Mouse (Mus musculus) hindbrain, embryonic 11.5 days (tissue): ENCODE measurements around the gene Kctd6. TPM values are rescaled to one million over a fixed set of nuclear protein-coding genes. Genes with fewer than 3 reads are reported as not detected.
A peak's percentile ranks its signal among the peaks of the same experiment; 100 is the strongest.

Experiments used
- ATAC-seq: fragments of 200-750 bp; cut with Nextera tagmentation; 2 replicates; pipeline ENCODE4 v1.8.0; 2017; ENCODE audit warnings: mild to moderate bottlenecking, moderate TSS enrichment, moderate library complexity; ENCODE audit not compliant: low FRiP score
- DNase-seq: peaks from one replicate; pipeline ENCODE4 v3.0.0-alpha.2; 2015; ENCODE audit warnings: low spot score
- H3K27ac ChIP-seq: fragments of 300-500 bp; sonication (generic); 2 replicates; pipeline ENCODE4 v1.5.1; 2014; ENCODE audit warnings: mild to moderate bottlenecking, low read depth, low read length
- H3K27me3 ChIP-seq: fragments of 300-500 bp; sonication (generic); 2 replicates; pipeline ENCODE4 v1.6.1; 2014; ENCODE audit warnings: mild to moderate bottlenecking, low read length, moderate library complexity, mixed read lengths; ENCODE audit not compliant: control insufficient read depth, insufficient read depth
- H3K36me3 ChIP-seq: fragments of 300-500 bp; sonication (generic); 2 replicates; pipeline ENCODE4 v1.6.1; 2014; ENCODE audit warnings: mild to moderate bottlenecking, low read length, moderate library complexity, mixed read lengths; ENCODE audit not compliant: control insufficient read depth, insufficient read depth
- H3K4me1 ChIP-seq: fragments of 300-500 bp; sonication (generic); replicated peaks from 2 replicates; pipeline ENCODE4 v1.6.1; 2014; ENCODE audit warnings: low read length, mixed read lengths; ENCODE audit not compliant: control insufficient read depth, insufficient read depth
- H3K4me2 ChIP-seq: fragments of 300-500 bp; sonication (generic); replicated peaks from 2 replicates; pipeline ENCODE4 v1.6.1; 2014; ENCODE audit warnings: mild to moderate bottlenecking, low read depth, low read length
- H3K4me3 ChIP-seq: fragments of 300-500 bp; sonication (generic); 2 replicates; pipeline ENCODE4 v1.5.1; 2014; ENCODE audit warnings: low read depth, low read length
- H3K9ac ChIP-seq: fragments of 300-500 bp; sonication (generic); 2 replicates; pipeline ENCODE4 v1.6.1; 2014; ENCODE audit warnings: low read depth, low read length
- H3K9me3 ChIP-seq: fragments of 300-500 bp; sonication (generic); 2 replicates; pipeline ENCODE4 v1.6.1; 2016; ENCODE audit warnings: low read length; ENCODE audit not compliant: control insufficient read depth
- WGBS: fragments of 180-500 bp; shearing (Covaris S2); extraction: QIAGEN DNeasy Blood & Tissue Kit; methylation state at CpG from one replicate; pipeline ENCODE4 v1.1.7; 2014; 5-methylcytosine and 5-hydroxymethylcytosine counted together
- polyA plus RNA-seq: library from polyadenylated mRNA; unstranded; fragments of >200 nt; fragmentation: Nextera tagmentation; extraction: Ambion mirVana; gene quantifications from 2 replicates; pipeline ENCODE4 v1.2.1, GENCODE M21; 2014

Kctd6 gene
- polyA plus RNA-seq, 1 experiment from 2014 or later, result 8.2 TPM

DNA sequence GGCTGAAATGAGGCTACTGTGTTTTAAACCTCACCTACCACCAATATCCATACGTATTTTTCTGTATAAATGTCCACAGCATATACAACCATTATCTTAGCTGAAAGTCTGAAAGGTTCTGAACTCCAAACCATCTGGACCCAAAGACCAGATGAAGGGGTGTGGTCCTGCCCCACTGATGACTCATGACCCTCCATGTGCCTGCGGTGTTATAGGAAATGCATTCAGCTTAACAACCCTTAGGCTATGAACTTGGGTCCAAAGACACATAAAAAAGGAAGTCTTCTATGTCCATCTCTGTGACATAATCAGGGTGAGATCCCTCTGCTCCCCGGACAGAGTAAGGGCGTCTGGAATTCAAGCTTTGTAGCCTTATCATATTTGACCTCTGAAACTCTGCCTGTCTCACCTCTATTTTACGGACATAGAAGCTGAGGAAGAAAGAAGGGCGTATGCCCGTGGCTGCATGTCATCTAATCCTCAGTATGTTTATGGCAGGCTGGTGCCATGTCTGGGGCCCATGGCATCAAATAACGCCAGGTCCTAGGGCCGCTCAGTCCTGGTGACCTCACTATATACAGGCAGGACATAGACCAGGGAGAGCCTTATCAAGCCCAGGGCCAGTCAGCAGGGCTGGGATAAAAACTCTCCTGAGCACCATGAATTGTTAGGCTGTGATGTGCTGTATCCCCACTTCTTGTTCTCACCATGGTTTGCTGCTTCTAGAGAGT, 36.4 kb downstream of the Kctd6 start:
- Histone ChIP-seq H3K9me3 (no peaks in the 10 kb centered on the region), H3K9ac (no peak overlapping the region), H3K27me3 (no peaks in the 10 kb centered on the region), H3K4me2 (no peak overlapping the region), H3K27ac (no peak overlapping the region), H3K36me3 (no peaks in the 10 kb centered on the region), H3K4me3 (no peak overlapping the region), H3K4me1 (no peaks in the 10 kb centered on the region)
- DNase-seq (no peak), ATAC-seq (no peak)
- WGBS, result 87% methylated on average over 9 of the region's 9 CpGs

DNA sequence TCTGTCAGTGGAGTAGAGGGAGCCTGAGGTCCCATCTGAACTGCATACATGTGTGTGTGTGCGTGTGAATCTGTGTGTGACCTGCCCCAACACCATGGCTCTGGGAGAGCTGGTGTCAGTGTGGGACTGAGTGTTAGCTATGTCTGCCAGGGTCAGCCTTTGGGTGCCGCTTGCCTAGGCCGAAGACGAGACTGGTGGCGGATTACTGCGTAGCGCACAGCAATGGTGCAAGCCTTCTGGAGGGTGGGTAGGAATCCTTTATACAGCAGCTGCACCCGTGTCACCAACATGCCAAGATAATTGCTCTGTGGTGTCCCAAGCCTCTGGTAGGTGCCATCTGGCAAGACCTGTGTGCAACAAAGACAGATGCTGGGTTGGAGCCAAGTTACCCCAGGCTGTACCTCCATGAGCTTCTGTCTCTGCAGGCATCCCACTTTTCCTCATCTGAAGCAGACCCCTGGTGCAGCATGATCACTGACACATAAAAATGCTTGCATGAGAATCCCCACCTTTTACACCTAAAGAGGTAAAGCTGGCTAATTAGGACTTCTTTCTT, 37.5 kb downstream of the Kctd6 start:
- H3K9ac ChIP-seq, result no peak overlapping the region
- H3K4me3 ChIP-seq, result no peak overlapping the region
- H3K36me3 ChIP-seq, result no peaks in the 10 kb centered on the region
- H3K27me3 ChIP-seq, result no peaks in the 10 kb centered on the region
- H3K4me1 ChIP-seq, result no peaks in the 10 kb centered on the region
- no peak for ATAC-seq
- no peak for DNase-seq
- no peaks in the 10 kb centered on the region for H3K9me3 ChIP-seq
- WGBS, result 94% methylated on average over 8 of the region's 8 CpGs
- no peak overlapping the region for H3K4me2 ChIP-seq
- H3K27ac ChIP-seq, result no peak overlapping the region

DNA sequence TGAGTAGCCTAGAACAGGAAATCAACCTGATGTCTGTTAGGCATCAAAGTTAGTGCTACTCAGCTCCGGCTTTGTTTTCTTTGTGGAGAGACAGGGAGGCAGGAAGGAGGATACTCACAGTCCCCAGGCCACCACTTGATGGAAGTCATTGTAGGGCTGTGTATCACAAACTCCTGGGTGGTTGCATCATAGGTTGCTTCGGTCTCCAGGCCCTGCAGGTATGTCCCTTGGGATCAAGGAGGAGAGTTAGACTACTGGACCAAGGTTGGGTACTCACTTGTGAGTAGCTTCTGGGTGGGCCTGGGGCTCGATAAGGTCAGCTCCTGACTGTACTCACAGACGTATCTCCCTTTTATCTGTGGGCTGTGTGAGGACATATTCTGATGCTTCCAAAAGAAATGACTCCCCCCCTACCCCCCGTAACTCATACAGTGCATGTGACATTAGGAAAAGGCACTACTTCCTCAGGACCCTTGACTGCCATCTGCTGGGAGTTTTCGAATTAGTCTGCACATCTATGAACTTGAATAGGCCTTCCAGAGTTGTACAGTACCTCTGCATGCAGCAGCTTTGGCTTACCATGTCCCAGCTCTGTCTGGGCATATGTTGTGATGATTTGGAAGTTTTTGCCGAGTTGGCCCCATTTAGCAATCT, 41.3 kb downstream of the Kctd6 start:
- no peak overlapping the region for H3K4me2 ChIP-seq
- H3K27me3 ChIP-seq, result no peaks in the 10 kb centered on the region
- no peaks in the 10 kb centered on the region for H3K36me3 ChIP-seq
- ATAC-seq (peak; percentile 22; the same call in 1 of the 2 replicates), DNase-seq (peak; percentile 62)
- 74% methylated on average over 7 of the region's 7 CpGs for WGBS
- H3K4me3 ChIP-seq, result no peak overlapping the region
- no peak overlapping the region for H3K27ac ChIP-seq
- no peaks in the 10 kb centered on the region for H3K9me3 ChIP-seq
- H3K9ac ChIP-seq, result no peak overlapping the region
- no peaks in the 10 kb centered on the region for H3K4me1 ChIP-seq

DNA sequence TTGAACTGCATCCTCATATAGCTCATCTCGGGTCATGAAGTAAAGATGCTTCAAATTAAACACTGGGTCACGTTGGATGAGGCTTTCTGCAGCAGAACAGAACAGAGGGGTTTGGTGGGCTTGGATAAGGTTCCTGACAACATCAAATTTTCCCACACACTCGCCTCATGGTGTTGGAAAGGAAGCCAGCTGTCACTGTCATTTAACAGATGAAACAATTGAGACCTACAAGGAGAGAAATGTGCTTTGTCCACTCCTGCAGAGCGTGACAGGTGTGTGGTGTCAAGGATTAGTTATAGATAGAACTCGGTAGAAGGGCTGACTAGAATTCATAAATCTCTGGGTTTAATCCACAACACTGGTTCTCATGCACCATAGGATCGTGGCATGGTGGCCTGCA, 42.1 kb downstream of the Kctd6 start:
- no peak overlapping the region for H3K4me3 ChIP-seq
- WGBS, result 77% methylated on average over 6 of the region's 6 CpGs
- no peaks in the 10 kb centered on the region for H3K36me3 ChIP-seq
- H3K4me2 ChIP-seq, result no peak overlapping the region
- DNase-seq (no peak), ATAC-seq (no peak)
- H3K9me3 ChIP-seq, result no peaks in the 10 kb centered on the region
- H3K27ac ChIP-seq, result no peak overlapping the region
- H3K4me1 ChIP-seq, result no peaks in the 10 kb centered on the region
- no peaks in the 10 kb centered on the region for H3K27me3 ChIP-seq
- H3K9ac ChIP-seq, result no peak overlapping the region

DNA sequence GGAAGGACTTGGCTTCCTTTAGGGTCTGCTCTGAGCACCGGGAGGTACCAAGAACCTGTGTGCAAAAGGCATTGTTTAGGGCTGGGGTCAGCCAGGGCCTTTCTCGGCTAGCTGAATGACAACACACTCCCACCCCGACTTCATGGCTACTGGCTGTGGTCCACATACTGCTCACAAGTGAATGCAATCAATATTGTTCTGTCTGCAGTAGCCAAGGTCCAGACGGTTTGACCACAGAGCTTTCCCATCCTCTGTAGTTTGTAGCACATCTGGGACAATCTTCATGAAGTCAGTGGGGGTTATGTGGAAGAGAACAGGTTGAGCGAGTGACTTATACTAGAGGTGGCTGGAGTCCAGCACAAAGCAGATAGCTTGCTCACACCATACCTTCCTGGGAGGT, 42.9 kb downstream of the Kctd6 start:
- Histone ChIP-seq H3K27me3 (no peaks in the 10 kb centered on the region), H3K9me3 (no peaks in the 10 kb centered on the region), H3K27ac (no peak overlapping the region), H3K4me1 (no peaks in the 10 kb centered on the region), H3K4me3 (no peak overlapping the region), H3K4me2 (no peak overlapping the region), H3K9ac (no peak overlapping the region), H3K36me3 (no peaks in the 10 kb centered on the region)
- ATAC-seq, result no peak
- 81% methylated on average over 5 of the region's 5 CpGs for WGBS
- DNase-seq, result no peak

DNA sequence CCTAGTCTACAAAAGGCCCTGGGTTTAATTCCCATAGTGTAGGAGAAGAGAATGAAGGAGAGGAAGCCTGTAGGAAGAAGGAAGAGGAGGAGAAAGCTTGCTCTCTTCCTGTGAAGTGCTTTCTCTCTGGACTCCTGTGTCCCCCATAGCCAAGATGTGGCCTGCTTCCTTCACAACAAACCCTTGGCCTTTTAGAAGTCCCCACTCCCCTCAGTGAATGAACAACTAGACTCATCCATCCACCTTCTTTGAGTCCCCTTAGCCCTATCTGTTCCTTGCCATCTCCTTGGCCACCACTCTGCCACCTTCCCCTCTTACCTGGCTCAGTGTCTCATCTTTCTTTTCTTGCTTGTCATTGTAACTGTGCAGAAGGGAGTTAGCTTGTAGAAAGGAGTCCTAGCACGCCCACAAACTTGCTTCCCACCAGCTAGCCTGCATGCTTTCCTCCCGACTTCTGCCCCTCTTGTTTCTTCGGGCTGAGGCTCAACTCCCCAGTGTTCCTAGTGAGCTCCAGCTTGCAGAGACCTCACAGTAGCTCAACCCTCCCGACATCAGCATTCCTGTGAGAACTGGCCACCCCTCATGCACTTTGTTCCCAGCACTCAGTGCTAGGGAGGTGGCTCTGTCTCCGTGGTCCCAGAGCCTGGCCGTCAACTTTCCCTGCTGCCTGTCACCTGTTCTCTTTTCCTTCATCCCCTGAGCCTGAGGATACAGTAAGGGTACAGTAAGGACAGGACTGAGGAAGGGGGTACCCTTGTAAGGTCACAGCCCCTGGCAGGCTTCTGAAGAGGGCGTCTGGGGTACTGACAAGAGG, 43.8 kb downstream of the Kctd6 start:
- Histone ChIP-seq H3K27ac (no peak overlapping the region), H3K9ac (no peak overlapping the region), H3K4me1 (no peaks in the 10 kb centered on the region), H3K36me3 (no peaks in the 10 kb centered on the region), H3K4me3 (no peak overlapping the region), H3K27me3 (no peaks in the 10 kb centered on the region), H3K4me2 (no peak overlapping the region), H3K9me3 (no peaks in the 10 kb centered on the region)
- ATAC-seq (no peak), DNase-seq (no peak)
- 50% methylated on average over 7 of the region's 7 CpGs for WGBS

DNA sequence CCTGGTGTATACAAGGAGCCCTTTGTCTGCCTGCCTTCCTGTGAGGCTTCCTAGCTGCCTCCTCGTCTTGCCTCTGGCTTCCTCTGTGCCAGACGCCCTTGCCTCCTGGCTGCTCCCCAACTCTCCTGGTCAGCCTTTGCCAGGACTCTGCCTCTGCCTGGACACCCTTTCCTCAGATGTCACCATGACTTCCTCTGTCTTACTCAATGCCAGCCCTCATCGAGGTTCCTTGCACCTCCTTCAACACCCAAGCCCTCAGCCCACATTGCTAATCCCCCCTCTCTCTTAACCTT, 44.3 kb downstream of the Kctd6 start:
- H3K27me3 ChIP-seq, result no peaks in the 10 kb centered on the region
- H3K4me1 ChIP-seq, result no peaks in the 10 kb centered on the region
- no peak overlapping the region for H3K9ac ChIP-seq
- 34% methylated on average over 3 of the region's 3 CpGs for WGBS
- no peaks in the 10 kb centered on the region for H3K9me3 ChIP-seq
- H3K4me3 ChIP-seq, result no peak overlapping the region
- DNase-seq, result peak; percentile 2
- no peak overlapping the region for H3K4me2 ChIP-seq
- ATAC-seq, result no peak
- no peak overlapping the region for H3K27ac ChIP-seq
- H3K36me3 ChIP-seq, result no peaks in the 10 kb centered on the region

DNA sequence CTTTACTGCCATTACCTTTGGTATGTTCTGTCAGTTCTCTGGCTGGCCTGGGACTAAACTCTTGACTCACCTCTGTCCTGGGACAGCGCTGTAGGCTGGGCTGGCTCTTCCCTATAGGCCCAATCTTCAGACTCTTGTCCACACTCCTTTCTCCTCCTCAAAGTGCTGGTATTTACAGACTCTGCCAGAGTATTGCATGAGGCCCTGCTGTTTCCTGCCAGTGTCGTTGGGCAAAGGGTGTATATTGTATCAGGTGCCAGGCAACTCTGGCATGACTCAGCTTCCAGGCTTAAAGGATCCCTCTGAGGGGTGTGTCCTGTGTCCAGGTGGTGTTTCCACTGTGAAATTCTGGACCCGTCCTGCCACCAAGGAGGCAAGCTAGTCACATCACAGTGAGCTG, 44.8 kb downstream of the Kctd6 start:
- 82% methylated on average over 3 of the region's 3 CpGs for WGBS
- H3K4me1 ChIP-seq, result no peaks in the 10 kb centered on the region
- ATAC-seq, result no peak

More for the DNA sequence above, 44.8 kb downstream of the Kctd6 start:
- H3K36me3 ChIP-seq, result no peaks in the 10 kb centered on the region
- no peak overlapping the region for H3K4me2 ChIP-seq
- no peak overlapping the region for H3K9ac ChIP-seq
- H3K9me3 ChIP-seq, result no peaks in the 10 kb centered on the region
- no peak for DNase-seq
- no peak overlapping the region for H3K27ac ChIP-seq
- no peak overlapping the region for H3K4me3 ChIP-seq
- H3K27me3 ChIP-seq, result no peaks in the 10 kb centered on the region
